Mouse (Mus musculus): ENCODE measurements around the gene Sult4a1.
A peak's percentile ranks its signal among the peaks of the same experiment; 100 is the strongest.
"Not testable (repeated sequence)": the region's sequence is repeated elsewhere in the genome, so short reads cannot be mapped to it uniquely, and the experiment has no call there.

The Sult4a1 gene

DNA sequence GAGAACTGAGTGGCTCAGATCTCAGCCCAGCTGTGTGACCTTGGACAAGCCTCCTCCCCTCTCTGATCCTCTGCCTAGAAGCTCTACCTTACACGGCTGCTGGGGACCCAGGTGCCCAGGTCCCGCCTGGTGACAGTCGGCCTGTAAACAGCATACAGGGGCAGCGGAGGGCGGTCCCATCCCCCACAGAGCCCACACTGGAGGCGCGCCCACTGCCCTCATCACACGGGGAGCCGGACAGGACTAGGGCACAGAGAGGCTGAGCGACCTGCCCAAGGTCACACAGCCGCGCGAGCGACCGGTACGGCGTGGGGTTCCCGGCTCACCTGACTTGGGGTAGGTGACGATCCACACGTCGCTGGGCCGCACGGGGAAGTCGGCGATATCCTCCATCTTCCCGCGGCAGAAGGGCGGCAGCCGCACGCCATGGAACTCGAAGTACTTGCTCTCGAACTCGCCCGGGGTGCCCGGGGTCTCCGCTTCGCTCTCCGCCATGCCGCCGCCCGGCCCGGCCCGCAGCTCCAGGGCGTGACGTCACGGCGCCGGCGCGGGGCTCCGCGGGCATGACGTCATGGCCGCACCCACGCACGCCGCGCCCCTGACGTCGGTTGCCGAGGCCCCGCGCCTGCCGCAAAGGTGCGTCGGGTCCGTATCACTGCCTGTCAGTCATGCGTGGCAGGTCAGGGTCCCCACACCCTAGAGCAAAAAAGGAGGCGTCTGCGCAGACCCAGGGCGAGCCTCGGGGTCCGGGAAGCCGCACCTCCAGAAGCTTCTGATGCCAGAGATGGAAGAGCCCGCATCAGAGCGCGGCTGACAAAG lies at the start of gene Sult4a1:
Gene Sult4a1 (minus strand): TSS at position 650 of the 819 bp plus-strand sequence.
- peak; percentile 61 for DNase-seq

DNA sequence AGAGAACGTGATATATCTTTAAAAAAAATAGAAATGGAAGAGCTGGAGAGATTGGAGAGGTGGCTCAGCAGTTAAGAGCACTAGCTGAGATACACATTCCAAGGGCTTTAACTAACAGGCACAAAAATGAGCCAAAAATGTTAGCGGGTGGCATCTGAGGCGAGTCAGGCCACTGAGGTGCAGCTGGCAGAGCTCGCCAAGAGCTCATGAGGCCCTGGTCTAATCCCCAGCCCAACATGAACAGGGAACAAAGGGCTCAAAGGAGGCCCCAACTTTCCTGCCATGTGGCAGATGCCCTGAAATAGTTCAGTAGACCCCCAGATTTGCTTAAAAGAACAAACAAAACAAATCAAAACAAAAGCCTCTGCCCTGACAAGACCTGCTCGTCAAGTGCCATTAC lies 35.4 kb upstream of the Sult4a1 start:
- no peak for DNase-seq

DNA sequence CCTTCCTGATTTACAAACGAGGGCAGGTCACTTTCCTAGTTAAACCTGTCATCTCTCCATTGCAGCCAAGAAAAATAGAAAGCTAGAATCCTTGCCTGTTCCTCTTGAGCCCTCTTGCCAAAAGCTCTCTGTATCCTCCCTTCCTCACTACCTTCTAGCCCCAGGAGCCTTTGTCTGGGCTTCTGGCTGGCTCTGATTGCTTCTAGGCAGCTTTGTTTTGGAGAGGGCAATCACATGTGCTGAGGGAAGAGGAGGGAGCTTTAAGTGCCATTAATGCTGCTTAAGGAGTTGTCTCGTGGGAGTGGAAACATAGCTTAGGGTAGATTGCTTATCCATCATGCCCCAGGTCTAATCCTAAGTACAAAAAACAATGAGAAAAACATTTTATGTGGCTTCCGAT lies 34.6 kb upstream of the Sult4a1 start:
- DNase-seq: no peak

DNA sequence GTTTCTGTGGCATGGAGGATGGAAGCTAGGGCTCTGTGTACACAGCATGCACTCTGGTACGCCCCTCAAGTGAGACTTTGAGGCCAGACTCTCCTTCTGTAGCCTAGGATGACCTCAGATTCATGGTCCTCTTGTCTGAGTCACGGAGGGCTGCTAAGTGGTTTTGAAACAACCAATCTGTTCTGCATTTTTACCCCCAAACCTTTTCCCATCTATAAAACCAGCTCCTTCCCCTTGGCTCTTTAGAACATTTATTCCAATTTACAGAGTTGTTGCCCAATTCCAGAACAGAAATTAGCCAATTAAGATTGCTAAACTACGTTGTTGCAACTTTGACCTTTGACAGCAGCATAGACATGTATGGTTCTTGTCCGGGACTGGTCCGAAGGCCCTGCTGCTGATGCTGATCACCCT lies 34.0 kb upstream of the Sult4a1 start:
- DNase-seq: no peak

DNA sequence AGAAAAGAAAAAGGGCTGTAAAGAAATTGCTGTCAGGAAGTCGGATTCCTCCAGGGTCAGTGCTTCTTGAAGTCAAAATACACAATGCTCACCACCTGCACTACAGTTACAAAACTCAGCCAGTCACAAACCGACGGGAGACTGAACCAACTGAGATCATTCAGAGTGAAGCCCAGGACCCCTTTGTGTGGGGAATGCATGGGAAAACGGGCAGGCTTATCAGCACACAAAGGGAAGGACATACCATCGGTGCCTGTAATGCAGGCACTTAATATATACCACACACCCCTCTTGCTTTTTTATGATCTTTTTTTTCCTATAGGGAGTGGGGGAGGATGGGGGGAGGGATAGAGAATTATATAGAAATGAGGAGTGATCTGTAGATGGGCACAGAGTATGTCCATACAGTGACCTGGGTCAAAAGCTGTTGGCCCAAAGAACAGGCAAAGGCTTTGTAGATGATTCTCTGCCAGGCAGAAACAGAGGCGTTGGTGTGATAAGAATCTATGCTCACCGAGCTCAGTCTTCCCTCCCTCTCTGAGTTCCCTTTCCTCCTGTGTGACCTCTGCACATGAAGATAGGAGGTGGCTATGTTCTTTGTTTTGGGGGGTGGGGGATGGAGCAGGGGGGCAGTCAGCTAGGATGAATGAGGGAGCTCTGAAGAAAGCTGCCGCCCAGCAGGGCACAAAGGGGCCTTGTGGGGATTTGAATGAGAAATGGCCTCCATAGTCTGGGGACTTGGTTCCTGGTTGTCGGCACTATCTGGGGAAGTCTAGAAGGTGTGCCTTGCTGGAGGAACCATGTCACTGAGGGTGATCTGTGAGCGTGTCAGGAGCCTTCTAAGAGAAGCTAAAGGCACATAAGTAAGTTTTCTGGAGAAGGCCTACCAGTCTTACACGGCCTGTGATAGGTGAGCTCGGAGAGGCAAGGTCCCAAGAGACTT lies 31.2 kb upstream of the Sult4a1 start:
- DNase-seq: peak; percentile 46

DNA sequence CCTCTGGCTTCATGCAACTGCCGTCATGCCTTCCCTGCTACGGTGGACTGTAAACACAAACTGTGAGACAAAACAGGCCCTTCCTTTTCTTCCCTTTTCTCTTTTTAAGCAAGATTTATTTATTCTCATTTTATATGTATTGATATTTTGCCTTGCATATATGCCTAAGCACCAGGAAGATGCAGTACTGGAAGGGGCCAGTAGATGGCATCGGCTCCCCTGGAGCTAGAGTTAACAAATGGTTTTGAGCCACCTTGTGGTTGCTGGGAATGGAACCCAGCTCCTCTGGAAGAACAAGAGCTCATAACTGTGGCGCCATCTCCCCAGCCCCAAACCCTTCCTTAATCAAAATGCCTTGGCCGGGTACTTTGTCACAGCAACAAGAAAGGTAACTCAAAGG lies 29.9 kb upstream of the Sult4a1 start:
- DNase-seq: peak; percentile 54

DNA sequence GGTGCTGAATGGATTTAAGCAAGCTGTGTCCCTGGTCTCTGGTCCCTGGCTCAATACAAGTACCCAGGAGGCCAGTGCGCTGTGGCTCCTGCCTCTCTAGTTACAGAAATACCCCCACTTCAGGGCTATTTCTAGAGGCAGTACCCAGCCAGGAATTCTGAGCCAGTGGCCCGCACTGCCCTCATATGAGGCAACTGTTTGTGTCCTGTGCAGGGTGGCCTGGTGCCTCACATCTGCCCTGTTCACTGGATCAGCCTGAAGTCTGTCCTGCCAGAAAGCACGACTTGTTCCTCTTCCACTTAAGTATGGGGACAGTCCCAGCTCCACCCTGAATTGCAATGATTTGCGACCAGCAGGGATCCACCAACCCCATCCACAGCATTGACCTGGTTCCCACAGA lies 27.9 kb upstream of the Sult4a1 start:
- no peak for DNase-seq

DNA sequence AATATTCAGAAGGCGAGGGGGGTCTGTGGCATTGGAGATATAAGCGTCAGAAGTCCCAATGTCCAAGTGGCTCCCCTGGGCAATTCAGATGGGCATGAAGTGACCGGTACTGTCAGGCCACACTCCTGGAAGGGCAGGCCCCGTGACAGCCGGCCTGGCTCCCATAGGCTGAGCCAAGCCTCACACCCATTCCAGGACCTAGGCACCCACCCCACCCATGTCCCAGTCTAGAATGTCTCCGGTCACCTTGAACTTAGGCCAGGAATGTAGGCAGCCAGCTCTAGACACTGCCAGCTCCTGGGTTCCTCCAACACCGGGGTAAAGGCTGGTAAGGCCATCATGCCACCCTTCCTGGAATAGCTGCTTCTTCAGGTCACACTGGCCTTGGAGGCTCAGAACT lies 26.4 kb upstream of the Sult4a1 start:
- DNase-seq: no peak

DNA sequence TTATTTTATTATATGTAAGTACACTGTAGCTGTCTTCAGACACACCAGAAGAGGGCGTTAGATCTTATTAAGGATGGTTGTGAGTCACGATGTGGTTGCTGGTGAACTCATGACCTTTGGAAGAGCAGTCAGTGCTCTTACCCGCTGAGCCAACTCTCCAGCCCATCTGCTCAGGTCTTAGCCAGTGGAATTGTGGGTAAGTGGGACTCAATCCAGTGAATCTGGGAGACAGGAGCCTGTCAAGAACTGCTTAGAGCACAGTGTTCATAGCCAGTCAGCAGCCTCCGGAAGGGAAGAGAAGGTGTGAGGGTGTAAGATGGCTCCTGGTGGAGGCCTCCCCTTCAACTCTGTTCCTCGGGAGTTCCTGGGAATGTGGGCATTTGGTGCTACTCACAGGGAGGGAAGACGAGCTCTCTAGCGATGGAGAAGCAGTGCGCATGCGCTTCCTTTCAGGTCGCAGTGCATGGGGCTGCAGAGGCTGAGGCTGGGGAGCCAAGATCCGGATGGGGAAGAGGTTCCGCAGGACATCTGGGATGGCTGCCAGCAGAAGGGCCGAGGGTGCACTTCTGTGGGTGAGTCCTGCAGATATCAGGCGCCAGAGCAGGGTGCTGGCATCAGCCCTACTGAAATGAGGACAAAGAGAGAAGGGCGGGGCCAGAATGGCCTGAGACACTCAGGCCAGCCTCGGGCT lies 25.7 kb upstream of the Sult4a1 start:
- no peak for DNase-seq

DNA sequence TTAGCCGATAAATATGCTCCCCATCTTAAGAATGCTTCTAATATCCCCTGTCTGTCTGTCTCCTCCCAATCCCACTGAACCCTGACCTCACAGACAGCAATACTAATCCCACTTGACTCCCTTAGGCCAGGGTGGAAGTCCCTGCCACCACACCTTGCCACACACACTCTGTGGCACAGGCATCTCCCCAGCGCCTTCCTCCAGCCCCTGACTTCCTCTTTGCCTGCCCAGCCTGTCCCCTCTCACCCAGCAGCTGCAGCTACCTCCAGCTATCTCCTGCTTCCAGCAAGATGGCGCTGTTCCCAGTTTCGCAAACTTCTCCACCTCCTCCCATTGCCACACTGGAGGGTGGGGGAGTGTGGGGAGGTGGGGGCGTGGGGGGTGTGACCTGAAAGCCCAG lies 21.3 kb upstream of the Sult4a1 start:
- DNase-seq: no peak

DNA sequence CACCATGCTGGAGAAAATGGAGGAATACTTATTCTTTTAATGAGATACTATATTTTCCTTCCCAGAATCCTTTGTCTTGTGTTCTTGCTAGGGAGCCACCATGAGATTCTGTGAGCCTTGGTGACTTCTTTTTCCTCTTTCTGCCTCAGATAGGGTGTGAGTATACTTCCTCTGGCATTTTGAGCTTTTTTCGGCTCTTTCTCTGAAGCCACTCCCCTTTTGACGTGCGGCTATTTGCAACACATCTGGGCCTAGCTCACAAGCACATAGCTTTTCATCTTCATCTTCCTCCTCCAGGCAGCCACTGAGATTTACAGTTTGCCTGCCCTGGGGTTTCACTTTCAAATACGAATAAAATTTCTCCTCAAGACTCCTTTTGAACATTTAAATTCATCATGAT lies 20.9 kb upstream of the Sult4a1 start:
- no peak for DNase-seq

DNA sequence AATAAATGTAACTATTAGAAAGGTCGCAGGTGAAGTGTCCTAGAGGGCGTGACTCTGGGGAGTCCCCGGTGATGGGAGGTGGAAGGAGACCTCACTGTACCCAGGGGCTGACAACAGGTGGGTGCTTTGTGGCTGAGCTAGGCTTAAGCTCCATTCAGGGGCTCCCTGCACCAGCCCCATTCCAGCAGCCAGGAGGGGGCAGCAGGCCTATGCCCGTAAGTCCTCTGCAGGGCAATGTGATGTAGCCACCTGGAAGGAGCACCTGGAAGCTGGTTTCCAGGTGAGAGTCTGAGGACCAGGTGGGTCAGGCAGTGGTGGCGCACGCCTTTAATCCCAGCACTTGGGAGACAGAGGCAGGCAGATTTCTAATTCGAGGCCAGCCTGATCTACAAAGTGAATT lies 18.5 kb upstream of the Sult4a1 start:
- no peak for DNase-seq

DNA sequence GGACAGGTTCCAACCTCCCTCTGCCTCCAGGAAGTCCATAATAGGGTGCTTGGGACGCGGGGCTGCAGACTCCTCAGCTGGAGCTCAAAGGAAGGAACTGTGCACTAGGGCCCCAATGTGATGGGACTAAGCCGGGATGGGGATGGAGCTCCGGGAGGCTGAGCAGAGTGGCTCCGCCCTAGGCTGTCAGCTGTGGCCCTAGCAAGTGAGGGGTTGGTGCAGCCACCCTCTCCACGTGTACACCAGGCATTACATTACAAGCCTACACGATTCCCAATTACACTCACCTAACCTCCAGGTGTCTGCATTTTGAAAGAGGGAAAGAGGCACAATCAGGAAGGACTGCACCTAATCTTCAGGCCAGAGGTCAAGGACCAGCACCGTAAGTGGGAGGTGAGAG lies 17.5 kb upstream of the Sult4a1 start, which contains the start of gene Pnpla5:
Gene Pnpla5 (minus strand): TSS at position 101 of the 400 bp plus-strand sequence.
- no peak for DNase-seq

DNA sequence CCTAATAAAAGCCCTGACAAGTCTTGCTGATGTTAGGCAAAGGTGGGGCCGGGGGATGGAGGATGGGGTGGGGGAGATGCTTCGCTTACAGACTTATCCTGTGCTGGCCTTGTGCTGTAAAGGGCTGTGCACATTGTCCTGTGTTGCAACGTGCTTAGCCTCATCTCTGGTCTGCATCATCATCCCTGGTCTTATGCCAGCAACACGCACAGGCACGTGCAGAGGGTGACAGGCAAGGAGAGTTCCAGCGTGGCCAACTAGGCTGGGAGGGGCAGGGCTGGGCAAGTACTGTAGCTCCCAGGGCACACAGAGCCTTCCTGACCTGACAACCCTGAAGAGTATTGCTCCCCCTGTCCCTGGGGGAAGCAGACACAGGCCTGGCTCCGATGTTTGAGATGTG lies 15.5 kb upstream of the Sult4a1 start:
- no peak for DNase-seq

DNA sequence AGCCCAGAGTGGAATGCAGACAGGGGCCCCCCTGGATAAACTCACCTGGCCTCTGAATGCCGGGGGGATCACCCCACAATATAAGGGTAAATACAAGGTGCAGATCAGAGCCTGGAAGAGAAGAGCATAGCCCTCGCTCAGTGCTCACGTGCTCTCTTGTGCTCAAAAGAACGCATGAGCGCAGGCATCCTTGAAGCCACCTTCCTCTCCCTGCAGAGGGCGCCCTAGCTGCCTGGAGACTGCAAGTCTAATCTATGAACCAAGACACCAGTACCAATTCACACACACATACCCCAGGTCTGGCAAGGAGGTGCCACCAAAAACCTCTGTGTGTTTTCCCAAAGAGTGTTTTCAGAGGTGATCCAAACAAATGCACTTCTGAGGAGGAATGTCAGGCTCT lies 15.1 kb upstream of the Sult4a1 start:
- peak; percentile 66 for DNase-seq

DNA sequence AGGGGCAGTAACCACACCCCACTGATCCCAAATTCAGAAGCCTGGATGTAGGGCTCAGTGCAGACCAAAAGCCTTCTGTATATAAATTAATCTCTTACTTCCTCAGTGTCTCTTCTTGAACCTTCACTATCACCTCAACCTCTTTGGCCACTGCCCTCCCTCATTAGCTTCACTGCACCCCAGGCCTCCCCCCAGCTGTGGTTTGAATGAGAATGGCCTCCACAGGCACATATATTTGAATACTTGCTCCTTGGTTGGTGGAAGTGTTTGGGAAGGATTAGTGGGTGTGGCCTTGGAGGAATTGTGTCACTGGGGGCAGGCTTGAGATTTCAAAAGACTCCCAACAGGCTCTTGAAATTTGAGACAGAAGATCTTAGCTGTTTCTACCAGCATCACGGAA lies 10.9 kb upstream of the Sult4a1 start:
- DNase-seq: no peak

DNA sequence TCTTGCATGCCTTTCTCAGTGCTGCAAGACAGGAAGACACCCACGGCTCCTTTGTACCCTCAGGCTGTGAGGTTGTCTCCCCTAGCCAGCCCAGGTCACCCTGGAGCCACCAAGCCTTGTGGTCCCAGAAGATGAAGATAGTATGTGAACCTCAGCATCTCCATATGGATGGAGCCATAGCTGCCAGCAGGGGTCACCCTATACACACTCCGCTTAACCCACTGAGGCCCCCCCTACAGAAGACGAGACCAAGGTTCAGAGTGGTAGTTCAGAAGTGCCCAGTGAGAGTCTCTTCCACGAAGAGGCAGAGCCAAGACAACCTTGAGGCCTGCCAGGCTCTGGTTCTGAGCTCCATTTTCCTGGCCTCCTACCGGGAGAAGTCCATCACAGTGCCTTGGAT lies 10.2 kb upstream of the Sult4a1 start:
- peak; percentile 34 for DNase-seq

DNA sequence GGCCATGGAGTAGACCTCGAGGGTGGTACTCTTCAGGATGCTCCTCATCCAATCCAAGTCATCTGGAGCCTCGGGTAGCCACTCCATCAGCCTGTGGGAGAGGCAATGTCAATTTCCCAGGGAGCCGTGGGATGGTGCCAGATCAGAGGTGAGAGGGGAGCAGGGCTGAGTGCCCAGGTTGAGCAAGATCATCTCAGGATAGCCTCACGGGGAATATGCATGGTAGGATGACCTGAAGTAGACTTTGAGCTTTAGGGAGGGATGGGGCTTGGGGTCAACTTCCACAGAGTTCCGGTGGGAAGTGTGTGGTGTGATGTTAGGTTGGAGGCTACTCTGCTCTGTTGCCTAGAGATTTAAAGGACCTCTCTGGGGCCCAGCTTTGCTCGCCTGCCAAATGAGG lies 8.3 kb upstream of the Sult4a1 start:
- DNase-seq: no peak

DNA sequence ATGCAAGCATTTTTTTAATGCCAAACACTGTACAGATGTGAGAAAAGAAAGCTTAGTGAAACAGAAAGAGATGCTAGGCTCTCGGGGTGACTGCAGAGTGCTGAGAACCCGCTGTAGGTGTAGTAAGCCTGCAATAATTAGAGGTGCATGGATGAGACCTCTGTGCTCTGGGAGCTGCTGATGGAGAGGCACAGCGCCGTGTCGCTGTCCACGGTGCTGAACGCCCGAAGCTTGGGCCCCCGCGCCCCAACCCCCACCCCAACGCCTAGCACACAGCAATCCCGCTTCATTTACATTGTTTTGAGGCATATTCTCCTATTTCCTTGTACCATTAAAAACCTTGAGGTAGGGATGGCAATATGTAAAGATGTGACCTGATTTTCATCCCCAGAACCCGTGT lies 3.3 kb upstream of the Sult4a1 start:
- DNase-seq: peak; percentile 73

DNA sequence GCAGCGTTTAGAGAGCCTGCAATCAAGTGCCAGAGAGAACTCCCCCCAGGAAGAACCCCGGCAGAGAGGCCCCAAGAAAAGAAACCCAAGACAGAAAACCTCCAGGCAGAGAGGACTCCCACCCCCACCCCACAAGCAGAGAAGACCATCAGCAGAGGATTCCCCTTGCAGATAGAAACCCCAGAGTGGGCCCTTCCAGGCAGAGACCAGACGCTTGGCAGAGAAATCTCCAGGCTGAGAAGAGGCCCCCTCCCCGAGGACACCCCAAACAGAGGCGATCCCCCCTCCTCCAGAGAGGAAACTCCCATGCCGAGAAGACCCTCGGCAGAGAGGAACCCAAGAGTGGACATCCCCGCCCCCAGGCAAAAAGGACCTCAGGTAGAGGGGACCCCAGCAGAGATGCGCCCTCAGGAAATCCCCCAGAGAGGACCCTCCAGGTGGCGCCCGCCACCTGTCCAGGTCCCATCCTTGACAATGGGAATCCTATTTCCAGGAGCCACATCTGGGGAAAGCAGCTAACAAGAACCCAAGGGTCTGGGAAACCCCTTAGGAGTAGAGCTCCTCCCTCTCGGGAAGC lies 458 bp upstream of the Sult4a1 start:
- DNase-seq: no peak

DNA sequence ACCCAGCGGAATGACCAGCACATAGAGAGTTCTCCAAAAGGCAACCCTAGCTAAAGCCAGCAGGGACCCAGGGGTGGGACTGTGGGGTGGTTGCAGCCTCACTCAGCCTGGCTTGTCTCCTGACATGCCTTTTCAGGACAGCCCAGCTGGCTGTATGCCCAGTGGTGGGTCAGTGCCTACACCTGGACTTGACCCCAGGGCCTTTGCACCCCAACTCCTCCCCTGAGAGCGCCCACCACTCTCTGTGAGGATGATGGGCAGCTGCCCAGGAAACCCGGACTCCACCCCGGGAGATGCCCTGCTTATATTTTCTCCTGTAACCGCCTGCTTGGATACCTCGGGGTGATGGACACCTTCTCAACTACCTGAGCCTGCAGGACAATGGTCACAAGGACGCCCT lies 928 bp downstream of the Sult4a1 start:
- DNase-seq: no peak

DNA sequence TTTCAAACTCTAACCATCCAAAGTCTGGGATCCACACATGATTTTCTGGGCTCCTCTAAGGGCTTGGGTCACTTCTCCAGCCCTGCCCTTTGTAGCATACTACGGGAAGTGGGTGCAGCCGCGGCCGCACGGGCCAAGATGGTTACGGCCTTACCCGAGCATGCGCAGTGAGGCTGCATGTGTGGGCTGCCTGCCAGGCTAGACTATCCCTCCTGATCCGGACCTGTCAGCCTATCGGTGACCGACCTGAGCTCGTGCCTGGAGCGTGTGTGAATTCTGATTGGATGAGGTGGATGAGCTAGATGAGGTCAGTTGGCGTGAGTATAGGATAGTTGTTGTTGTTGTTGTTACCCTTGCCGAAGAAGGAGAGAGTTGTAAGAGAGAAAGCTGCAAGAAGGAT lies 8.0 kb downstream of the Sult4a1 start:
- DNase-seq: not testable (repeated sequence)

DNA sequence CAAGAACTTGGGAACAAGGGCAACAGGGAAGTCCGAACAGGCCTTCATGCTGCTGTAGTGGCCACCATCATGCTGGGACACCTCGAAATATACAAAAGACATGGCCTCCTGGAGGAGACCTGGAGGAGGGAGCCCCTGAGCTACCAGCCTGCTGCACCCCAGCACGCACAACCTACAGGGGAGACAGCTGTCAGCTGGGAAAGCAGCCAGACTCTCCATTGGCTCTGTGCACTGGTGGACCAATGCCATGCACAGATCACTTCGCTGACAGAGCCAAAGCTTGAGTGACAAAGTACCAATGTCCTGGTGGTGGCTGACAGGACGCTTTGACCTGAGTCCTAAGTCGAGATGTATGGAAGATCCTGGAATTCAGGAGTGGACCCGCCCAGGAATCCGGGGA lies 9.5 kb downstream of the Sult4a1 start:
- DNase-seq: no peak
